Mouse (Mus musculus) CD4-positive, CD25-positive, alpha-beta regulatory T cell (primary cell): ENCODE measurements around the gene Med9. TPM values are rescaled to one million over a fixed set of nuclear protein-coding genes. Genes with fewer than 3 reads are reported as not detected.

Experiments
- polyA plus RNA-seq: library from polyadenylated mRNA; unstranded; fragments of 100-300 nt; shearing (Covaris generic); gene quantifications from one replicate; pipeline ENCODE4 v1.2.1, GENCODE M21; 2017

Med9 gene
- 19.7 TPM for polyA plus RNA-seq

GRCm38 (mm10) chr11:59947752-59948400 is at the start of gene Med9:
Gene Med9 (plus strand): TSS chr11:59948206.

GRCm38 (mm10) chr11:59964818-59965217 is 16.8 kb downstream of the Med9 start, which contains the start of gene Rasd1:
Gene Rasd1 (minus strand): TSS chr11:59964944.

Other genes with a start within 250 kb of the Med9 start
- gene Pld6, start 160.6 kb upstream of the Med9 start, polyA plus RNA-seq: 0.38 TPM
- 55.8 TPM for gene Flcn, start 138.2 kb upstream of the Med9 start, polyA plus RNA-seq
- 19.7 TPM for gene Nt5m, start 108.8 kb upstream of the Med9 start, polyA plus RNA-seq
- 96.1 TPM for gene Cops3, start 108.4 kb upstream of the Med9 start, polyA plus RNA-seq
- 0.54 TPM for gene Rasd1, start 16.7 kb downstream of the Med9 start, polyA plus RNA-seq
- gene Pemt, start 98.3 kb downstream of the Med9 start, polyA plus RNA-seq: 2.3 TPM
- gene Rai1, start 156.8 kb downstream of the Med9 start, polyA plus RNA-seq: 30.4 TPM